Mouse (Mus musculus): ENCODE measurements around the gene Actn4. TPM values are rescaled to one million over a fixed set of nuclear protein-coding genes. Genes with fewer than 3 reads are reported as not detected.

Actn4 gene
- polyA plus RNA-seq, 1 experiment = 129 TPM

DNA sequence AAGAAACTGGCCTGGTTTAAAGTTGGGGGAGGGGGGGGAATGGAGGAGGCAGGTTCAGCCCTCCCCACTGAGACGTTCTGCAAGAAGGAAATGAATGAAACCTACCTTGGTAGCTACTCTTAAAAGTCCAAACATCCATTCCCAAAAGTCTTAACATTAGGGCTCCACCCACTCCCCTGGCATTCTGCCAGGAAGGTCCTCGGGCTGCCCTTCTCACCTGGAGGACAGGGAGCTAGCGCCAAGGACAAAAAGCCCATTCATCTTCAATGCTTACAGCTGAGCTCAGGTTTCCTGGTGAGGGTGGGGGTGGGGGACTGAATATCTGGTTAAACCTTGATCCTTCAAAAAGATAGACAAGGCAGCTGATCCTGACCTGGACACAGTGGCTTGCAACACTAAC lies 32.8 kb downstream of the Actn4 start:
- peak overlapping the region; percentile 67; the same call in 1 of the 2 replicates for H3K27ac ChIP-seq (ENCODE audit: insufficient read depth, low read length)
- no peak for DNase-seq
- no peaks in the 10 kb centered on the region for H3K27me3 ChIP-seq (ENCODE audit: control insufficient read depth, insufficient read depth, low read length)
- TF ChIP-seq POLR2A (IDR thresholded peaks at IDR 0.05; ENCODE audit: borderline replicate concordance, insufficient read depth, low read length) (no peak), CTCF (IDR thresholded peaks at IDR 0.05; ENCODE audit: borderline replicate concordance, insufficient read depth, low read depth, low read length) (no peak)
- WGBS = 28% methylated on average over 3 of the region's 3 CpGs
- H3K4me1 ChIP-seq (ENCODE audit: control insufficient read depth, insufficient read depth, low read length) = peaks cover 39% of the 10 kb centered on the region
- H3K4me3 ChIP-seq (replicated peaks; ENCODE audit: insufficient read depth, low read depth, low read length) = no peak overlapping the region

DNA sequence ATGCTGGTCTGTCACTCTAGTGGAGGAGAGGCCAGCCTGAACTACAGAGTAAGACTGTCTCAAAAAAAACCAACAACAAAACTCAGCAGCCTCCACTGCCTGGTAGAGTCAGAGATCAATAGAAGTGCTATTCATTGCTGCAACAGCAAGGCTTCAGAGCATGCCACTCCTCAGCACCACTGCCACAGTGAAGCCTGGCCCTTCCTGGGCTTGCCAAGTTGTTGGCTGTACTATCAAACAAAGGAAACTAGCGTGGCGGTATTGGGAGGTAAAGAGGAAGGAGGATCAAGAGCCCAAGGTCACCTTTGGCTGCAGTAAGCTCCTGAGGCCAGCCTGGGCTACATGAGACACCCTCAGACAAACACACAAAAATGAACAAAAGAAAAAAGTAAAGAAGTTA lies 36.0 kb downstream of the Actn4 start:
- DNase-seq = no peak
- Histone ChIP-seq H3K4me3 (replicated peaks; ENCODE audit: insufficient read depth, low read depth, low read length) (no peak overlapping the region), H3K27ac (ENCODE audit: insufficient read depth, low read length) (no peak overlapping the region), H3K27me3 (ENCODE audit: control insufficient read depth, insufficient read depth, low read length) (no peaks in the 10 kb centered on the region), H3K4me1 (ENCODE audit: control insufficient read depth, insufficient read depth, low read length) (peaks cover 56% of the 10 kb centered on the region)
- WGBS = 44% methylated on average over 2 of the region's 2 CpGs
- TF ChIP-seq POLR2A (IDR thresholded peaks at IDR 0.05; ENCODE audit: borderline replicate concordance, insufficient read depth, low read length) = no peak
- TF ChIP-seq CTCF (IDR thresholded peaks at IDR 0.05; ENCODE audit: borderline replicate concordance, insufficient read depth, low read depth, low read length) = no peak

DNA sequence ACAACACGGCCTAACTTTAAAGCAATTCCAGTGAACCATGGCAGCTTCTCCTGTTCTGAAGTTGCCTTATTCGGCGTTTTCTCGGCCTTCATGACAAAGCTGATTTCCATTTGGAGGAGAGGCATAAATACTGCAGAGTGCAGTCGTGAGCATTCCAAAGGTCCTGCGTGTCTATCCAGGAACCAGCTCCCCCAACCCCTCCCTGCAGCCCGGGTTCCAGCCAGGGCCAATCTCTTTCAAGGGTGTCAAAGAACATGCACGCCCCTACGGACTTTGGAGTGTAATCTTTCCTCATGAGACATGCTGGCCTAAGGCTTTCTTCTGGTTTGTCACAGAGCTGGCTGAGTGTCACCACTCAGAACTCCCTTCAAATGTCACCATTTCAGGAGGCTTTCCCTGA lies 36.8 kb downstream of the Actn4 start:
- no peak for DNase-seq
- peaks cover 52% of the 10 kb centered on the region for H3K4me1 ChIP-seq (ENCODE audit: control insufficient read depth, insufficient read depth, low read length)
- TF ChIP-seq CTCF (IDR thresholded peaks at IDR 0.05; ENCODE audit: borderline replicate concordance, insufficient read depth, low read depth, low read length) (no peak), POLR2A (IDR thresholded peaks at IDR 0.05; ENCODE audit: borderline replicate concordance, insufficient read depth, low read length) (no peak)
- no peak overlapping the region for H3K4me3 ChIP-seq (replicated peaks; ENCODE audit: insufficient read depth, low read depth, low read length)
- 58% methylated on average over 9 of the region's 9 CpGs for WGBS
- peak overlapping the region; percentile 54; the same call in 1 of the 2 replicates for H3K27ac ChIP-seq (ENCODE audit: insufficient read depth, low read length)
- no peaks in the 10 kb centered on the region for H3K27me3 ChIP-seq (ENCODE audit: control insufficient read depth, insufficient read depth, low read length)

DNA sequence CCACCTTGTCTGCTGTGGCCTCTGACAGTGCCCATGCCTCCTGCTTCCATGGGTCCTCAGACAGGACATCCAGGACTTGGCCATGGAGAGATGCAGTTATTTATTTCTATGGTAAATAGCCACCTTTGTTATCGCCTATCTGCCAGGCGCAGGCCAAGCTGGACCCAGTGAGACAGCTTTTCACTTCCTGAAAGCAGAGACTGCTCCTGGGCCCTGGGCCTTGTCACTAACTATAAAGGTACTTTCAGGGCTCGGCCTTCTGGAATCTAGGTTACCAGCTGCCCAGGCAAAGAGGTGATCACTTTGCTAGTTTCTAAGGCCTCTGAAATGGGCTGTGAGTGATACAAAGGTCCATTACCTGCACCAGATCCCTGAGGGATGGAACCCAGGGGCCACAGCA lies 37.3 kb downstream of the Actn4 start:
- 51% methylated on average over 3 of the region's 3 CpGs for WGBS
- no peak for DNase-seq
- no peak for TF ChIP-seq CTCF (IDR thresholded peaks at IDR 0.05; ENCODE audit: borderline replicate concordance, insufficient read depth, low read depth, low read length)
- no peak for TF ChIP-seq POLR2A (IDR thresholded peaks at IDR 0.05; ENCODE audit: borderline replicate concordance, insufficient read depth, low read length)
- Histone ChIP-seq H3K4me1 (ENCODE audit: control insufficient read depth, insufficient read depth, low read length) (peaks cover 54% of the 10 kb centered on the region), H3K27me3 (ENCODE audit: control insufficient read depth, insufficient read depth, low read length) (no peaks in the 10 kb centered on the region), H3K4me3 (replicated peaks; ENCODE audit: insufficient read depth, low read depth, low read length) (no peak overlapping the region), H3K27ac (ENCODE audit: insufficient read depth, low read length) (peak overlapping the region; percentile 54; the same call in 1 of the 2 replicates)

DNA sequence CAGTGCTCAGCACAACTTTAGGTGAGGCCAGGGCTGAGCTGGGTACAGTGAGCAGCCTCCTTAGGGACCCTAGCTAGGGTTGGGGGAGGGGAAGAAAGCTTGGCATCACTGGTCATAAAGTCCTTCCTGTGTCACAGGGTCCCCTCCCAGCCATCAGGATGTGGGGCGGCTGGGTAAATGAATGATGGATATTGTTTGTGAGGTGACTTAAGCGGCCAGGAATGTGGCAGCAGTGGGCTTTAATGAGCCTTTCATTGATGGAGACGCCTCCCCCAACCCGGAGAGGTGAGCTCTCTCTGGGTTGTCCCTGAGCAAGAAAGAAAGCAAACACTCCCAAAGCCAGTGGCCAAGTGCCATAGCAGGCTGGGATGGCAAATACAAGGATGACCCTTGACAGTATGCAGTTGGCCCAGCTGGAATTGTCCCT lies 38.3 kb downstream of the Actn4 start:
- Histone ChIP-seq H3K27ac (ENCODE audit: insufficient read depth, low read length) (peak overlapping the region; percentile 54), H3K4me3 (replicated peaks; ENCODE audit: insufficient read depth, low read depth, low read length) (no peak overlapping the region), H3K4me1 (ENCODE audit: control insufficient read depth, insufficient read depth, low read length) (peaks cover 55% of the 10 kb centered on the region), H3K27me3 (ENCODE audit: control insufficient read depth, insufficient read depth, low read length) (no peaks in the 10 kb centered on the region)
- no peak for DNase-seq
- no peak for TF ChIP-seq POLR2A (IDR thresholded peaks at IDR 0.05; ENCODE audit: borderline replicate concordance, insufficient read depth, low read length)
- TF ChIP-seq CTCF (IDR thresholded peaks at IDR 0.05; ENCODE audit: borderline replicate concordance, insufficient read depth, low read depth, low read length) = no peak
- WGBS = 51% methylated on average over 4 of the region's 4 CpGs

DNA sequence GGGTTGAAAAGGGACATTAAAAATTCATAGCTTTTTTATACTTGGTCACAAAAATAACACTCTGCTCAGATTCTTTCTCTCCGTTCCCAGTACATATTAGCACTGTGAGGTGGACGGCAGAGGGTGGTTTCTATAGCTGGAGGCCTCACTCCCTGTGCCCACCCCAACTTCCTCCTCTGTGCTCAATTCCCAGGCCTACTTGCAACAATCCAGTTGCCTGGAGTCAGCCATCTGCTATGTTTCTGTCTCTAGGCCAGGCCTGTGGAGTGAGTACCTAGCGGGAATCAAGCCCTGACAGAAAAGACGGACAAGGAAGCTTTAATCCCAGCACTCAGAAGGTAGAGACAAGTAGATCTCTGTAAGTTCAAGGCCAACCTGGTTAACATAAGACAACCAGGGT lies 39.5 kb downstream of the Actn4 start:
- DNase-seq = peak in 1 of 2 experiments; percentile 53
- 19% methylated on average over 4 of the region's 4 CpGs for WGBS
- H3K27ac ChIP-seq (ENCODE audit: insufficient read depth, low read length) = peak overlapping the region; percentile 10
- no peak overlapping the region for H3K4me3 ChIP-seq (replicated peaks; ENCODE audit: insufficient read depth, low read depth, low read length)
- peaks cover 67% of the 10 kb centered on the region for H3K4me1 ChIP-seq (ENCODE audit: control insufficient read depth, insufficient read depth, low read length)
- no peaks in the 10 kb centered on the region for H3K27me3 ChIP-seq (ENCODE audit: control insufficient read depth, insufficient read depth, low read length)
- TF ChIP-seq CTCF (IDR thresholded peaks at IDR 0.05; ENCODE audit: borderline replicate concordance, insufficient read depth, low read depth, low read length) = no peak
- no peak for TF ChIP-seq POLR2A (IDR thresholded peaks at IDR 0.05; ENCODE audit: borderline replicate concordance, insufficient read depth, low read length)

DNA sequence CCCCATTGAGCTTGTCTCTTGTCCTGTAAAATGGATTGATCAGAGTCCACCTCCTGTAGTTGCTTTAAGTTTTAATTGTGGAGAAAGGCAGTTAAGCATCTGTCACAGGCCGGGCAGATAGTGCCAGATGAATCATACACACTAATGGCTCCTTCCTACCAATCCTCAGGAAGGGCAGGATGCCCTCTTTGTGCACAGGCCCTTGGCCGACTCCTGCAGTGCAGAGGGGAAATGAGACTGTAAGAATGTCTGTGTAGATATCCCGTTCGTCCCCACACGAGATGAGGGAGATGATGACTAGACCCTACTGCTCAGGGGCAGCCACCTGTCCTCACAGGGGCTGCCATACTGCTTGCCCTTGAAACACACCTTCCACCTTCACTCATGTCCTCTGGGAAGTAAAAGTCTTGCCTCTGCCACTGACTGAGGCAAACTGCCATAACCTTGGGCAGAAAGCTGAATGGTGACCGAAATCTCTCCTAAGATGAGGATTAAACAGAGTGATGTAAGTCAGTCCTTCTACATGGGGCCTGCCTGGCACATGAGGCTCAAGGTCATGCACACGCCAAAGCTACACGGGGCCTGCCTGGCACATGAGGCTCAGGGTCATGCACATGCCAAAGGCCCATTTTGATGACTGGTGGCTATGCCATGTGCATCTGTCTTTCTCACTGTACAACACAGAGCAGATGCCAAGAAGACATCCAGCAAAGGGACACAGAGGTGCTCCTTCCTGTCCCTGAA lies 40.2 kb downstream of the Actn4 start:
- Histone ChIP-seq H3K4me1 (ENCODE audit: control insufficient read depth, insufficient read depth, low read length) (peaks cover 72% of the 10 kb centered on the region), H3K27ac (ENCODE audit: insufficient read depth, low read length) (peak overlapping the region; percentile 10), H3K27me3 (ENCODE audit: control insufficient read depth, insufficient read depth, low read length) (no peaks in the 10 kb centered on the region), H3K4me3 (replicated peaks; ENCODE audit: insufficient read depth, low read depth, low read length) (no peak overlapping the region)
- 24% methylated on average over 8 of the region's 8 CpGs for WGBS
- no peak for TF ChIP-seq POLR2A (IDR thresholded peaks at IDR 0.05; ENCODE audit: borderline replicate concordance, insufficient read depth, low read length)
- no peak for TF ChIP-seq CTCF (IDR thresholded peaks at IDR 0.05; ENCODE audit: borderline replicate concordance, insufficient read depth, low read depth, low read length)
- DNase-seq = peak; percentile 43 to 63

DNA sequence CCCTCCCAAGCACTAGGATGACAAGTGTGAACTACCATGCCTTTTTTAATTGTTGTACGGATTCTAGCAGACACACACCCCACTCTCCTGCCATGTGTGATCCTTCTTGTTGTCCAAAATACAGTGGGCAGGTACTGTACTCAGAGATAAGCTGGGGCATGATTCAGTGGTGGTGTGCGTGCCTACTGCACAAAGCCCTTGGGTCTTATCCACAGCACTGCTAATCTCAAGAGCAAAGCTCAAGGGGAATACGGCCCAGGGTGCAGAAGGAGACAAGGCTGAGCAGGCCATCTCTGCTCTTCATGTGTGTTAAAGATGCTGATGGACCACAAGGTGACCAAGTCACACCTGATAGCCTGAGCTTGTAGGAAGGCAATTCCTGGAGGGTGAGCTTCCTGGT lies 41.0 kb downstream of the Actn4 start:
- H3K4me3 ChIP-seq (replicated peaks; ENCODE audit: insufficient read depth, low read depth, low read length) = no peak overlapping the region
- no peak for DNase-seq
- peaks cover 72% of the 10 kb centered on the region for H3K4me1 ChIP-seq (ENCODE audit: control insufficient read depth, insufficient read depth, low read length)
- H3K27me3 ChIP-seq (ENCODE audit: control insufficient read depth, insufficient read depth, low read length) = no peaks in the 10 kb centered on the region
- no peak for TF ChIP-seq CTCF (IDR thresholded peaks at IDR 0.05; ENCODE audit: borderline replicate concordance, insufficient read depth, low read depth, low read length)
- no peak for TF ChIP-seq POLR2A (IDR thresholded peaks at IDR 0.05; ENCODE audit: borderline replicate concordance, insufficient read depth, low read length)
- H3K27ac ChIP-seq (ENCODE audit: insufficient read depth, low read length) = peak overlapping the region; percentile 10; the same call in 1 of the 2 replicates
- WGBS = 89% methylated on average over 3 of the region's 3 CpGs

All from cerebellum, adult 2 months (tissue).